In genomic region chr16:11176208-11176883, GRCm38 (mm10) we compare ENCODE assay signal across 8 mouse cellular contexts. TPM values are rescaled to one million over a fixed set of nuclear protein-coding genes. Genes with fewer than 3 reads are reported as not detected.
DNase-seq lines count a peak whose midpoint lies in the region; ATAC-seq and TF ChIP-seq lines count a peak whose summit lies in the region.

Gene Zc3h7a (minus strand): TSS chr16:11176393.

- TF ChIP-seq CTCF in bone marrow, adult 2 months (IDR thresholded peaks at IDR 0.05; ENCODE audit: control insufficient read depth, insufficient read depth, low read length): peak; percentile 72

- peak; percentile 71; the same call in 1 of the 2 replicates for TF ChIP-seq POLR2A in bone marrow, adult 2 months (IDR thresholded peaks at IDR 0.05; ENCODE audit: borderline replicate concordance, control insufficient read depth, low read depth, low read length)

- peak within 1 kb of the TSS; percentile 91 for H3K9ac ChIP-seq in embryonic facial prominence, embryonic 15.5 days
- peak within 1 kb of the TSS; percentile 87 for H3K9ac ChIP-seq in kidney, embryonic 14.5 days (ENCODE audit: low read depth, low read length)
- H3K9ac ChIP-seq in limb, embryonic 15.5 days: peak within 1 kb of the TSS; percentile 80

- peak within 1 kb of the TSS; percentile 95 for H3K27ac ChIP-seq in bone marrow, adult 2 months (ENCODE audit: control insufficient read depth, insufficient read depth, low read depth, low read length, poor library complexity)
- peak within 1 kb of the TSS; percentile 94 for H3K27ac ChIP-seq in embryonic facial prominence, embryonic 15.5 days (replicated peaks)
- peak within 1 kb of the TSS; percentile 77 for H3K27ac ChIP-seq in kidney, embryonic 14.5 days (ENCODE audit: low read depth, low read length)
- H3K27ac ChIP-seq in limb, embryonic 15.5 days: peak within 1 kb of the TSS; percentile 93

- H3K9me3 ChIP-seq in embryonic facial prominence, embryonic 15.5 days (replicated peaks): no peaks in the 10 kb centered on the region
- 0 out of 2 replicates have a peak, but pooled peaks cover 2% of the 10 kb centered on the region for H3K9me3 ChIP-seq in kidney, embryonic 14.5 days (ENCODE audit: control insufficient read depth, low read length)
- H3K9me3 ChIP-seq in limb, embryonic 15.5 days: no peaks in the 10 kb centered on the region

- peaks cover 3% of the 10 kb centered on the region for H3K4me1 ChIP-seq in bone marrow, adult 2 months (ENCODE audit: control insufficient read depth, insufficient read depth, low read length)
- H3K4me1 ChIP-seq in embryonic facial prominence, embryonic 15.5 days: peaks cover 22% of the 10 kb centered on the region
- H3K4me1 ChIP-seq in kidney, embryonic 14.5 days (ENCODE audit: control insufficient read depth, insufficient read depth, low read length): peaks cover 3% of the 10 kb centered on the region; the same call in 1 of the 2 replicates
- peaks cover 16% of the 10 kb centered on the region for H3K4me1 ChIP-seq in limb, embryonic 15.5 days

- H3K4me3 ChIP-seq in bone marrow, adult 2 months (replicated peaks; ENCODE audit: control insufficient read depth, low read depth, low read length): peak within 1 kb of the TSS; percentile 96
- peak within 1 kb of the TSS; percentile 97 for H3K4me3 ChIP-seq in embryonic facial prominence, embryonic 15.5 days (replicated peaks)
- peak within 1 kb of the TSS; percentile 92 for H3K4me3 ChIP-seq in kidney, embryonic 14.5 days (ENCODE audit: low read length)
- H3K4me3 ChIP-seq in limb, embryonic 15.5 days: peak within 1 kb of the TSS; percentile 95

- peak; percentile 95 for ATAC-seq in embryonic facial prominence, embryonic 15.5 days (ENCODE audit: insufficient number of reproducible peaks, low FRiP score, low TSS enrichment, low read depth)
- ATAC-seq in kidney, embryonic 14.5 days (ENCODE audit: low FRiP score, low TSS enrichment): peak; percentile 93
- peak; percentile 88 for ATAC-seq in limb, embryonic 15.5 days (ENCODE audit: insufficient number of reproducible peaks, low FRiP score, low TSS enrichment, low read depth)

- H3K4me2 ChIP-seq in embryonic facial prominence, embryonic 15.5 days (replicated peaks): peak within 1 kb of the TSS; percentile 77
- peak within 1 kb of the TSS; percentile 52 for H3K4me2 ChIP-seq in kidney, embryonic 14.5 days (replicated peaks; ENCODE audit: low read depth, low read length)
- peak within 1 kb of the TSS; percentile 64 for H3K4me2 ChIP-seq in limb, embryonic 15.5 days

- H3K27me3 ChIP-seq in embryonic facial prominence, embryonic 15.5 days: no peaks in the 10 kb centered on the region
- H3K27me3 ChIP-seq in kidney, embryonic 14.5 days (ENCODE audit: control insufficient read depth, insufficient read depth, low read length): no peaks in the 10 kb centered on the region
- H3K27me3 ChIP-seq in limb, embryonic 15.5 days: no peaks in the 10 kb centered on the region

- under 1% methylated on average over 57 of the region's 57 CpGs for WGBS in bone marrow, adult 2 months
- WGBS in embryonic facial prominence, embryonic 15.5 days: under 1% methylated on average over 57 of the region's 57 CpGs
- WGBS in kidney, embryonic 14.5 days: under 1% methylated on average over 43 of the region's 57 CpGs
- under 1% methylated on average over 57 of the region's 57 CpGs for WGBS in limb, embryonic 15.5 days

- peak; percentile 89 for DNase-seq in 416B (ENCODE audit: low read depth)
- peak; percentile 92 to 93 for DNase-seq in heart, adult 9 months (ENCODE audit: low spot score in 2 of 2)
- peak; percentile 84 to 88 for DNase-seq in monocyte, adult 2 months (ENCODE audit: low read depth in 1 of 2, low spot score in 2 of 2)
- peak; percentile 92 to 93 for DNase-seq in spleen, postnatal 36 days (ENCODE audit: low spot score in 2 of 2)

- H3K36me3 ChIP-seq in embryonic facial prominence, embryonic 15.5 days: no peaks in the 10 kb centered on the region
- H3K36me3 ChIP-seq in kidney, embryonic 14.5 days (ENCODE audit: control insufficient read depth, insufficient read depth, low read length): no peaks in the 10 kb centered on the region
- H3K36me3 ChIP-seq in limb, embryonic 15.5 days: no peaks in the 10 kb centered on the region

RNA-seq across cellular contexts. Expression of gene Zc3h7a, which starts in this region (rescaled TPM):
- 103 and 128 TPM in 2 replicates for polyA plus RNA-seq in bone marrow, adult 2 months (2011; ENCODE audit: insufficient read depth, insufficient read length, low replicate concordance, missing spikeins)
- polyA plus RNA-seq in embryonic facial prominence, embryonic 15.5 days (2015; fragmentation: Nextera tagmentation; extraction: Ambion mirVana): 99.5 and 106 TPM in 2 replicates
- polyA plus RNA-seq in kidney, embryonic 14.5 days (2014; fragmentation: Nextera tagmentation; extraction: Ambion mirVana): 43.2 and 101 TPM in 2 replicates
- polyA plus RNA-seq in limb, embryonic 15.5 days (2015; fragmentation: Nextera tagmentation; extraction: Ambion mirVana): 99.4 and 102 TPM in 2 replicates

Comparison
In these comparisons a context has a peak if more than half of its experiments do, and no peak if none do; other contexts are left out.
1. Peak in every context shown above with its lines: DNase-seq, ATAC-seq, H3K4me3 ChIP-seq and H3K27ac ChIP-seq.